Mouse (Mus musculus) left cerebral cortex, postnatal 36 days (tissue): ENCODE measurements around the gene Opa1. TPM values are rescaled to one million over a fixed set of nuclear protein-coding genes. Genes with fewer than 3 reads are reported as not detected.

Experiments
- DNase-seq, 2 experiments: peaks; one replicate each; pipeline ENCODE4 v3.0.0; 2021 to 2022; ENCODE audit warnings: low spot score in 2 of 2, mixed read lengths in 1 of 2
- intact Hi-C: fragments of 180-260 bp; cut with DNase I; formaldehyde crosslinking; loops from one replicate; pipeline ENCODE4 v1.15.1; 2025
- total RNA-seq, 2 experiments: library from RNA; stranded (reverse); gene quantifications; 2 replicates each; pipeline ENCODE4 v1.2.3; 2021

The Opa1 gene
- total RNA-seq, 2 experiments from 2014 or later, result 109 to 113 TPM

GRCm38 (mm10) chr16:29642376-29642775 lies 63.2 kb downstream of the Opa1 start:
- no peak for DNase-seq
- intact Hi-C loops, result no loop called here

- no peak for DNase-seq
- intact Hi-C loops, result no loop called here
Measured at GRCm38 (mm10) chr16:29644871-29645270, 65.7 kb downstream of the Opa1 start.

- no peak for DNase-seq
- intact Hi-C loops, result no loop called here
Measured at GRCm38 (mm10) chr16:29646202-29646601, 67.1 kb downstream of the Opa1 start.

GRCm38 (mm10) chr16:29656187-29656825 lies 77.2 kb downstream of the Opa1 start:
- DNase-seq, result no peak
- intact Hi-C loops, result no loop called here

- intact Hi-C loops, result no loop called here
- DNase-seq, result peak in 1 of 2 experiments; percentile 42
Measured at GRCm38 (mm10) chr16:29656901-29657300, 77.8 kb downstream of the Opa1 start.

- intact Hi-C loops, result no loop called here
Measured at GRCm38 (mm10) chr16:29657650-29658548, 78.8 kb downstream of the Opa1 start.

GRCm38 (mm10) chr16:29659101-29659810 lies 80.1 kb downstream of the Opa1 start:
- no peak for DNase-seq
- intact Hi-C loops, result no loop called here

More at GRCm38 (mm10) chr16:29657650-29658548, 78.8 kb downstream of the Opa1 start:
- peak in 1 of 2 experiments; percentile 18 for DNase-seq

GRCm38 (mm10) chr16:29663042-29663758 lies 84.1 kb downstream of the Opa1 start:
- DNase-seq, result no peak
- intact Hi-C loops, result no loop called here

GRCm38 (mm10) chr16:29664392-29664791 lies 85.3 kb downstream of the Opa1 start:
- no peak for DNase-seq
- intact Hi-C loops, result no loop called here

GRCm38 (mm10) chr16:29666991-29667701 lies 88.0 kb downstream of the Opa1 start:
- DNase-seq, result no peak
- intact Hi-C loops, result no loop called here

- intact Hi-C loops, result no loop called here
Measured at GRCm38 (mm10) chr16:29667702-29668061, 88.5 kb downstream of the Opa1 start.

GRCm38 (mm10) chr16:29668451-29668850 lies 89.3 kb downstream of the Opa1 start:
- intact Hi-C loops, result no loop called here
- no peak for DNase-seq

More at GRCm38 (mm10) chr16:29667702-29668061, 88.5 kb downstream of the Opa1 start:
- DNase-seq, result no peak

- DNase-seq, result no peak
- intact Hi-C loops, result no loop called here
Measured at GRCm38 (mm10) chr16:29670806-29671205, 91.7 kb downstream of the Opa1 start.

GRCm38 (mm10) chr16:29673230-29673629 lies 94.1 kb downstream of the Opa1 start:
- no peak for DNase-seq
- intact Hi-C loops, result no loop called here

- DNase-seq, result no peak
- intact Hi-C loops, result no loop called here
Measured at GRCm38 (mm10) chr16:29679607-29680006, 100.5 kb downstream of the Opa1 start.

- no peak for DNase-seq
- intact Hi-C loops, result no loop called here
Measured at GRCm38 (mm10) chr16:29680548-29681175, 101.5 kb downstream of the Opa1 start.

GRCm38 (mm10) chr16:29682555-29683431 lies 103.7 kb downstream of the Opa1 start:
- intact Hi-C loops, result no loop called here

GRCm38 (mm10) chr16:29683563-29683962 lies 104.4 kb downstream of the Opa1 start:
- intact Hi-C loops, result no loop called here
- no peak for DNase-seq

More at GRCm38 (mm10) chr16:29682555-29683431, 103.7 kb downstream of the Opa1 start:
- DNase-seq, result no peak
